Mouse (Mus musculus) kidney, adult 8-10 months (tissue): Measurements from ENCODE around the gene Epha5.

Source experiments
- DNase-seq, 2 experiments: peaks; one replicate each; pipeline ENCODE4 v3.0.0; 2022

Epha5 gene

DNA sequence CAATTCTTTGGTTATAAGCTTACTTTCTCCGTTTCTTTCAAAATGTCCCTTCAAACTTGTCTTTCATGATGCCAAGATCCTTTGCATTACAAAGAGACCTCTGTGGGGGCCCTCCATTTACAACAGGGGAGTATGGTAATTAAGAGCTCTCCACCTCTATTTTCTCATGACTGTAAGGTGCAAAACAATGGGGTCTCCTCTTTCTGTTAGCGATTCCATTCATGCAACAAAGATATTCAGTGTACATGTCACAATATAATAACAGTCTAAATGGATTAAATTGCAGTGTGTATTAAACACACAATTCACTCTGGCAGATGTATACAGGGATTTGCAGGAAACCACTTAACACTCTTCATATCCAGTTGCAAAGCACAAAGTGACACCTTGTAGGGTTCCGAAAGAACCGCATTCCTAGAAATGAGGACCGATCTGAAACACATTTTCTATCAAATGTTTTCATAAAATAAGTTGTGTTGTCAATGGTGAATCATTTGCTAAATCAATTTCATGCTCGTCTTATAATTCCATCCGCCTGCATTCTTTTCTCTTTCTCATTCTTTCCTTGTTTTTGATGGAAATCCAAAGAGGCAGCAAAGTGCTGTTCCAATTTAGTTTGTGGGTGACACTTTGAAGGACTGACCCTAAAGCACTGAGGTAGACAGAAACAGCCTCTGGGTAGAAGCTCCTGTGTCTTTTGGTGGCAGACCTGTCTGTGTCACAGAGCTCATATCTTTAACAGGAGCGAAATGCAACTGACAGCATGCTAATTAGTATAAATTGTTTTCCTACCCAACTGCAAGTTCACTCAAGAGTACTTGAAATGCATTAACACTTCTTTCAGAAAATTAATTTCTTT is 118.1 kb downstream of the Epha5 start:
- DNase-seq = no peak

GRCm38 (mm10) chr5:84289429-84289977 is 127.7 kb downstream of the Epha5 start:
- DNase-seq = no peak

DNA sequence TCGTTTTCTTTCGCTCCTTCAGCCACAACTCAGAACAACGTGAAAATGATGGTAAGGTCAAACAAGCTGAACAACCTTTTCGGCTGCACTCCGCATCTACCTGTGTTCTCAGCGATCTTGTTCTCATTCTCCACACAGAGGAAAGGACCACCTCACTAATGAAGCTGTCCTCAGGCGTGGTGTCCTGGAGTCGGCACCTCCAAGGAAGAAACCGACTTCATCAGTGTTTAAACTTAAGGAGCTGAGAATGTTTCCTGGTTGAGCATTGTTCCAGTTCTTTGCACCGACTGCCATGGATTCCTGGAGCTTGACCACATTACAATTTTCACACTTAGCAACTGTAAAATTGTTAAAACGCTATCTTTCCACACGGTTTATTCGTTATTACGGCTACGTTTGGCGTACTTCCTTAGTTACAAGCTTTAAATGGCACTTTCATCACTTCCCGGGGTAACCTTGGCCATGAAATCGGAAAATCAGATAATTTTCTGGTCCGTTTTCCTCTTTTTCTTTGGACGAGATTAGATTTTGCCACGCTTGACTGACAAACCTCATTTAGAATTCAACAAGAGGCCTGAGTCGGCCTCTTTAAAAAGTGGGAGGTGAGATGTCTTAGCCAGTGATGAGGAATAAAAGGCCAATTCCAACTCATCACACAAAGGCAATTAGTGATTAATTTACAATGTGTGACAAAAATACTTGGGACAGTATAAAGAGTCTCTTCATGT is 135.7 kb downstream of the Epha5 start:
- no peak for DNase-seq

GRCm38 (mm10) chr5:84276996-84277395 is 140.2 kb downstream of the Epha5 start:
- DNase-seq = no peak

GRCm38 (mm10) chr5:84265407-84265806 is 151.8 kb downstream of the Epha5 start:
- no peak for DNase-seq

- DNase-seq = no peak
Measured at GRCm38 (mm10) chr5:84263999-84264398, 153.2 kb downstream of the Epha5 start.

- DNase-seq = no peak
Measured at GRCm38 (mm10) chr5:84229971-84230370, 187.2 kb downstream of the Epha5 start.

- no peak for DNase-seq
Measured at GRCm38 (mm10) chr5:84208609-84209008, 208.6 kb downstream of the Epha5 start.

DNA sequence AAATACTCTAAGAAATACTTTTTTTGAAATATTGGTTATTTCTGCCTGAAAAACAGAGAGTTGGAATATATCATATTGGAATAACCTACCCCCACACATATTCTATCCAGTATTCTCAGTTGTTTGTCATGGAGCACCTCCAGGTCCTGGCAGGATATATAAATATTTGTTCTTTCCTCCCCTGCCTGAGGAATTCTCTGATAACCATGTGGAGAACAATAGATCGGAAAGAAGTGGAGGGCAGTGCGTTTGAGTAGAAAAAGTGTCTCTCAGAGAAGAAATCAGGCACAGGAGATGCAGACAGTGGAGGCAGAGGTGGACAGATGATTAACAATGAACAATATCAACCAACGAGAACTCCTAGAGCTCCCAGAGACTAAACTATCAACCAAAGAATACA is 223.8 kb downstream of the Epha5 start:
- DNase-seq = no peak

- DNase-seq = no peak
Measured at GRCm38 (mm10) chr5:84184189-84184588, 233.0 kb downstream of the Epha5 start.

DNA sequence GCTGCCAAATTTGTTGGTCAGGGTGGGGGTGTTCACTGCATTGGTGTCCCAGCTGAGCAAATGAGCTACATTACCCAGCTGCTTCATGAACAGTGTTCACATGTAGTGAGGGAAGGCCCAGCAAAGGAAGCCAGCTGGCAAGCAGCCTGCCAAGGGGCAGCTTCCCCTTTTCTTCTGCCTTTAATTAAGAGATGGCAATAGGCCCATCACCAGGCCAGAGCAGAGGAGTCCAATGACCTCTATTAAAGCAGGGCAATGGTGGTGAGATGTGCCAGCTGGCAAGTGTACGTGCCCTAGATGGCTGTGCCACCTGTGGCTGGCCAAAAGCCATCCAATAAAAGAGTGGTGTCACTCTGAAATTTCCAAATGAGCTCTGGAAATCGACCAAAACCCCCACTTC is 264.1 kb downstream of the Epha5 start:
- peak in 1 of 2 experiments; percentile 11 for DNase-seq

DNA sequence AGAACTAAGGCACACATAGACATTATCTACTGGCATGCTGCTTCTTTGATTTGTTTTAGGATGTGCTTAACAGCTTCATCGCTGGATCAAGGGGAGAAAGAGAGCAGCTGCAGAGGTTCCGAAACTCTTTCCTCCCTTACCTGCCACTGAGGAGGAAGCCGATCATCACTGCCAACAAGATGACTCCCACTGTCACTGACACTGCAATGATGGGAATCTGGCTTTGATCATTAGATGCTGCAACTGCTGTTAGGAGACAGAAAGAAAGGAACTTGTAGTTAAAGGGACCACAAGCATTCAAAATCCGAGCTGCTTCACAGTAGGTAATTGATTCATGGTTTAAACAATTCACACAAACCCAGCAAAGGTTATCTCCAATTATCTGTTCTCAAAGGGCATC is 275.0 kb downstream of the Epha5 start:
- no peak for DNase-seq

- DNase-seq = no peak
Measured at GRCm38 (mm10) chr5:84095947-84096346, 321.2 kb downstream of the Epha5 start.

- DNase-seq = no peak
Measured at GRCm38 (mm10) chr5:84081321-84081720, 335.9 kb downstream of the Epha5 start.

DNA sequence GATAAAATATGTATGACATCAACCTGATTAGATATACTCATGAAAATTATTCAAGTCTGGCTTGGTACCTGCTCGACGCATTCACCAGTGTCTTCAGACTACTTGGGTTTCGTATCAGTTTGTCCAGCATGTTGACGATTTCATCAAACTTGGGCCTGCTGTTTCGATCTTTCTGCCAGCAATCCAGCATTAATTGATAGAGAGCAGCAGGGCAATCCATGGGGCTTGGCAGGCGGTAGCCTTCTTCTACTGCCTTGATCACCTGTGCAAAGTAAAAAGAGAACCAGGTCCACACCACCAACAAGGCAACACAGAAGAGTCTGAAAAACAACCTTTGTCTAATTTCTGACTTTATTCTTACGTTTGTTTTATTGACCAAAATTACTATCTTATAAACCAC is 346.2 kb downstream of the Epha5 start:
- DNase-seq = no peak

GRCm38 (mm10) chr5:84053880-84054279 is 363.3 kb downstream of the Epha5 start:
- no peak for DNase-seq

GRCm38 (mm10) chr5:84037250-84037963 is 379.8 kb downstream of the Epha5 start:
- DNase-seq = no peak
